Mouse (Mus musculus): ENCODE data around the gene Sephs1. TPM values are rescaled to one million over a fixed set of nuclear protein-coding genes. Genes with fewer than 3 reads are reported as not detected.
"Not testable (repeated sequence)": the region's sequence is repeated elsewhere in the genome, so short reads cannot be mapped to it uniquely, and the experiment has no call there.

Gene Sephs1
- polyA plus RNA-seq, 1 experiment from 2014 or later, result 34.3 TPM

DNA sequence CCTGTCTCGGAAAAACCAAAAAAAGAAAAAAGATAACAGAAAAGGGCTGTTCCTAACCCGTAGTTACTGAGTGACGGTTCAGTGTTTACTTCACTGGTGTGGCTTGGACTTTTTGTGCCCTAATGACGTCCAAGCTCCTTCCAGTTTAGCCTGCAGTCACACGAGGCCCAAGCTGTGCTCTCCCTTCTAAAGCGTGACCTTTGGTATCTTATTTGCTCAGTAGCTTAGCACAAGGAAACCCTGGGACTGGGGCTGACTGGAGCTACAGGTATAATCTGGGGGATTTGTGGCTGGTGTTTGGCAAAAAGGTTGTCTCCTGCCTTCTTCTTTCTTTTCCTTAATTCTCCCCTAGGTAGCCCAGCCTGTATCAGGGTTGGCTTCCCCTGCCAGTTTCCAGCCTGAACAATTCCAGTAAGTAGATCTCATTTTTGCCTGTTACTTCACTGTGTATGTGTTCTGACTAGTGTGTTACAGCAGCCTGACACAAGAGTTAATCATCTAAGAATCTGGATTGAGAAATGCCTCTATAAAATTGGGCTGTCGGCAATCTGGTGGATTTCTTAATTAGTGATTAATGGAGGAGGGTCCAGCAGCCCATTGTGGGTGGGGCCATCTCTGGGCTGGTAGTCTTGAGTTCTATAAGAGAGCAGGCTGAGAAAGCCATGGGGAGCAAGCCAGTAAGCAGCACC lies 41.3 kb downstream of the Sephs1 start:
- H3K4me1 ChIP-seq (ENCODE audit: insufficient read depth, low read depth, low read length), result peaks cover 3% of the 10 kb centered on the region; the same call in 1 of the 2 replicates
- ATAC-seq (peak; percentile 64), DNase-seq (ENCODE audit: low spot score) (peak; percentile 78)
- no peaks in the 10 kb centered on the region for H3K9me3 ChIP-seq (ENCODE audit: low read length)
- H3K4me2 ChIP-seq (replicated peaks; ENCODE audit: low read depth, low read length), result no peak overlapping the region
- H3K9ac ChIP-seq (replicated peaks; ENCODE audit: low read depth), result no peak overlapping the region
- H3K36me3 ChIP-seq (ENCODE audit: insufficient read depth, low read length), result no peaks in the 10 kb centered on the region
- TF ChIP-seq EP300 (IDR thresholded peaks at IDR 0.05) (peak; percentile 50; the same call in 1 of the 2 replicates), CTCF (IDR thresholded peaks at IDR 0.05) (no peak)
- peak overlapping the region; percentile 16 for H3K27ac ChIP-seq (ENCODE audit: low read length)
- H3K27me3 ChIP-seq (replicated peaks; ENCODE audit: insufficient read depth, low read length), result no peaks in the 10 kb centered on the region
- 33% methylated on average over 7 of the region's 7 CpGs for WGBS
- no peak overlapping the region for H3K4me3 ChIP-seq (ENCODE audit: low read depth, low read length)

DNA sequence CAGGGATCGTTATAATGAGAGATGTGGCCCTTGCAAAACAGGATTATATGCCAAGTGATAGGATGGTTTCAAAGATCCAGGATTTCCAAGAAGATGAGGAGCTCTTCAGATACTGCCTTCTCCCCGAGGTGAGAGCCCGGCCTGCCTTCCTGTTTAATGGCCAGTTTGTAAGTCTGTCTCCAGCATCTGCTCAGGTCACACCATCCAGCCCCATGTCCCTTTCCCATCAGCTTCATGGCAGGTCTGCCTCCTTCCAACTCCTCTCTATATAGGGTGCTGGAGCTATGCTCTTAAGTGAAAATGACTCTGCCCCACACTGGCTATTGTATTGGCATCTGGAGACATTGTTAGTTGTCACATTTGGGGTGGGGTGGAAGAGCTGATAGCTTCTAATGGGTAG lies 46.0 kb downstream of the Sephs1 start:
- no peak overlapping the region for H3K27ac ChIP-seq (ENCODE audit: low read length)
- 73% methylated on average over 3 of the region's 3 CpGs for WGBS
- no peak for TF ChIP-seq CTCF (IDR thresholded peaks at IDR 0.05)
- no peak for TF ChIP-seq EP300 (IDR thresholded peaks at IDR 0.05)
- no peak for DNase-seq (ENCODE audit: low spot score)
- H3K9me3 ChIP-seq (ENCODE audit: low read length), result no peaks in the 10 kb centered on the region
- no peaks in the 10 kb centered on the region for H3K36me3 ChIP-seq (ENCODE audit: insufficient read depth, low read length)
- no peak overlapping the region for H3K4me2 ChIP-seq (replicated peaks; ENCODE audit: low read depth, low read length)
- no peak for ATAC-seq
- no peak overlapping the region for H3K9ac ChIP-seq (replicated peaks; ENCODE audit: low read depth)
- no peak overlapping the region for H3K4me3 ChIP-seq (ENCODE audit: low read depth, low read length)
- H3K27me3 ChIP-seq (replicated peaks; ENCODE audit: insufficient read depth, low read length), result no peaks in the 10 kb centered on the region
- H3K4me1 ChIP-seq (ENCODE audit: insufficient read depth, low read depth, low read length), result no peaks in the 10 kb centered on the region

DNA sequence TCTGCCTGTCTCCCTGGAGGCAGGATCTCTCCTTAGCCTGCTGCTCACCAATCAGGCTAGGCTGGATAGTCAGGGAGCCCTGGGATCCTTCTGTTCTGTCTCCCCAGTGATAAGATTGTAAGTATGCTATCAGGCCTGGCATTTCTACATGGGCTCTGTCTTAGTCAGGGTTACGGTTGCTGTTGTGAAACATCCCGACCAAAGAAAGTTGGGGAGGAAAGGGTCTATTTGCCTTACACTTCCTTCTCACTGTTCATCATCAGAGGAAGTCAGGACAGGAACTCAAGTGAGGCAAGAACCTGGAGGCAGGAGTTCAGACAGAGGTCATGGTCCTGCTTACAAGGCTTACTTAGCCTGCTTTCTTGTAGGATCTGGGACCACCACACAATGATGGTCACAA lies 47.9 kb downstream of the Sephs1 start:
- DNase-seq (ENCODE audit: low spot score), result no peak
- Histone ChIP-seq H3K9ac (replicated peaks; ENCODE audit: low read depth) (no peak overlapping the region), H3K36me3 (ENCODE audit: insufficient read depth, low read length) (no peaks in the 10 kb centered on the region), H3K27me3 (replicated peaks; ENCODE audit: insufficient read depth, low read length) (no peaks in the 10 kb centered on the region), H3K9me3 (ENCODE audit: low read length) (no peaks in the 10 kb centered on the region), H3K4me1 (ENCODE audit: insufficient read depth, low read depth, low read length) (no peaks in the 10 kb centered on the region), H3K4me3 (ENCODE audit: low read depth, low read length) (no peak overlapping the region), H3K27ac (ENCODE audit: low read length) (no peak overlapping the region), H3K4me2 (replicated peaks; ENCODE audit: low read depth, low read length) (no peak overlapping the region)
- ATAC-seq, result no peak
- TF ChIP-seq EP300 (IDR thresholded peaks at IDR 0.05) (no peak), CTCF (IDR thresholded peaks at IDR 0.05) (no peak)
- WGBS, result 44% methylated on average over 2 of the region's 2 CpGs

DNA sequence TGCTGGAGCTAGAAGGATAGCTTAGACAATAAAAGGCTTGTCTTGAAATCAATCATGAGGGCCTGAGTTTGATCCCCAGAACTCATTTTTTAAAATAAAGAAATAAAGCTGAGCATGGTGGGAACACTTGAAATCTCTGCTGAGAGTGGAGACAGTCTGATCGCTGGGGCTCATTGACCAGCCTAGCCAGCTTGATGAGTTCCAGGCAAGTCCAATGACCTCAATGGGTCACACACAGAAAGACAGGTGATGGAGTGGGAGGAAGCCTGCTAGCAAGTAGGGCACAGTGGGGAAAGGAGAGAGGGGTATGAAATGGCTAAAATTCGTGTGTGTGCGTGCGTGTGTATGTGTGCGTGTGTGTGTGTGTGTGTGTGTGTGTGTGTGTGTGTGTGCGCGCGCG lies 53.2 kb downstream of the Sephs1 start:
- no peak for TF ChIP-seq EP300 (IDR thresholded peaks at IDR 0.05)
- no peak for TF ChIP-seq CTCF (IDR thresholded peaks at IDR 0.05)
- H3K9ac ChIP-seq (replicated peaks; ENCODE audit: low read depth), result no peak overlapping the region
- ATAC-seq (no peak), DNase-seq (ENCODE audit: low spot score) (no peak)
- 91% methylated on average over 9 of the region's 9 CpGs for WGBS
- H3K9me3 ChIP-seq (ENCODE audit: low read length), result no peaks in the 10 kb centered on the region
- no peak overlapping the region for H3K4me3 ChIP-seq (ENCODE audit: low read depth, low read length)
- no peaks in the 10 kb centered on the region for H3K4me1 ChIP-seq (ENCODE audit: insufficient read depth, low read depth, low read length)
- H3K27me3 ChIP-seq (replicated peaks; ENCODE audit: insufficient read depth, low read length), result no peaks in the 10 kb centered on the region
- H3K27ac ChIP-seq (ENCODE audit: low read length), result no peak overlapping the region
- peaks cover 13% of the 10 kb centered on the region; the same call in 1 of the 2 replicates for H3K36me3 ChIP-seq (ENCODE audit: insufficient read depth, low read length)
- H3K4me2 ChIP-seq (replicated peaks; ENCODE audit: low read depth, low read length), result no peak overlapping the region

DNA sequence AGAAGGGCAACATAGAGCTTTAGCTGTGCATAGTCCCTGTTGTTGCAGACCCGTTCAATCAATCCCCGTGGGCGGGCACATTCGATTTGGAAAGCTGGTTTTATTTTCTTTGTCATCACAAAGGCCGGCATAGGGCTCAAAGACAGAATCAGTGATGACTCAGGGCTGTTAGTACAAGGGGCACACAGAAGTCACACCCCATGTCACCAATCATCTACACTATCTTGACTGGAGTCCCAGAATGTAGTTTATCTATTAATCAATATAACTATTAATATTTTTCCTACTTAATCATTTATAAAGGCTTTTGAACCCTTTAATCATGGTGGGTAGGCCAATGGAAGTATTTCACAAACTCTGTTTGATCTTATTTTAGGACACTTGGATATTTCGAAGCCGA lies 56.6 kb downstream of the Sephs1 start:
- Histone ChIP-seq H3K4me2 (replicated peaks; ENCODE audit: low read depth, low read length) (no peak overlapping the region), H3K36me3 (ENCODE audit: insufficient read depth, low read length) (peaks cover 13% of the 10 kb centered on the region; the same call in 1 of the 2 replicates), H3K27ac (ENCODE audit: low read length) (no peak overlapping the region), H3K27me3 (replicated peaks; ENCODE audit: insufficient read depth, low read length) (no peaks in the 10 kb centered on the region), H3K9ac (replicated peaks; ENCODE audit: low read depth) (no peak overlapping the region), H3K4me1 (ENCODE audit: insufficient read depth, low read depth, low read length) (no peaks in the 10 kb centered on the region), H3K9me3 (ENCODE audit: low read length) (no peaks in the 10 kb centered on the region), H3K4me3 (ENCODE audit: low read depth, low read length) (no peak overlapping the region)
- ATAC-seq, result no peak
- WGBS, result 83% methylated on average over 7 of the region's 7 CpGs
- TF ChIP-seq CTCF (IDR thresholded peaks at IDR 0.05) (no peak), EP300 (IDR thresholded peaks at IDR 0.05) (no peak)
- no peak for DNase-seq (ENCODE audit: low spot score)

DNA sequence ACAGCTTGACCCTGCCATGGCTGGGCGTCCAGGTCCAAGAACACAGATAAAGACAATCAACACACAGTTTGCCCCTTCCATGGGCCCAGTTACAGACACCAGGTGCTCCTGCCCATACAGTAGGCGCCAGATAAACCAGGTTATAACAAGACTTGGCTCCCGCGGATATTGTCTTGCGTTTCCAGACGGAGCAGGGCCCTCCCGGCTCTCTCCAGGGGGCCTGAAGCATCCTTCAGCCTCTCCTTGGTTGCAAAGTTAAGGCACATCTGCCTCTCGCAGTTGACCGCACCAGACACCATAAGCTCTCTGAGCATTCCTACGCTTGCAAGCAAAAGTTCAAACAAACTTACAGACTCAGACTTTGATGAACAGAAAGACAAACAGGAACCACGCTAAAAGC lies 59.5 kb downstream of the Sephs1 start:
- 86% methylated on average over 11 of the region's 11 CpGs for WGBS
- DNase-seq (ENCODE audit: low spot score) (no peak), ATAC-seq (no peak)
- Histone ChIP-seq H3K9ac (replicated peaks; ENCODE audit: low read depth) (no peak overlapping the region), H3K27ac (ENCODE audit: low read length) (no peak overlapping the region), H3K4me1 (ENCODE audit: insufficient read depth, low read depth, low read length) (no peaks in the 10 kb centered on the region), H3K36me3 (ENCODE audit: insufficient read depth, low read length) (peaks cover 13% of the 10 kb centered on the region; the same call in 1 of the 2 replicates), H3K4me3 (ENCODE audit: low read depth, low read length) (no peak overlapping the region), H3K9me3 (ENCODE audit: low read length) (no peaks in the 10 kb centered on the region), H3K4me2 (replicated peaks; ENCODE audit: low read depth, low read length) (no peak overlapping the region), H3K27me3 (replicated peaks; ENCODE audit: insufficient read depth, low read length) (no peaks in the 10 kb centered on the region)
- TF ChIP-seq EP300 (IDR thresholded peaks at IDR 0.05), result no peak
- TF ChIP-seq CTCF (IDR thresholded peaks at IDR 0.05), result no peak

DNA sequence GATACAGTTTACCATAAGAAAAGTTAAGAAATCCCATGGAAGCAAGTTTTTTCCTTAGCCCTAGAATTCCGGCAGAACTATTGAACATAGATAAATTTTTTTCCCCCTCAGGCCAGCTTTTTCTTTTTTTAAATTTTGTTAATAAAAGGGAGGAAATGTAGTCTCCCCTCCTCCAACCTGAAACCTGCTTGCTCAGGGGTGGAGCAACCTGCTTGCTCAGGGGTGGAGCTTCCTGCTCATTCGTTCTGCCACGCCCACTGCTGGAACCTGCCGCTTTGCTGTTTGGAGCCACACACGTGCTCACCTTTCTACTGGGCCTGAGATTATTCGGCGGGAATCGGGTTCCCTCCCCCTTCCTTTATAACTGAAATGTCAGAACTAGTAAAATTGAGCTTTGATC lies 68.3 kb downstream of the Sephs1 start:
- not testable (repeated sequence) for H3K36me3 ChIP-seq (ENCODE audit: insufficient read depth, low read length); H3K27ac ChIP-seq (ENCODE audit: low read length); H3K9ac ChIP-seq (replicated peaks; ENCODE audit: low read depth); H3K27me3 ChIP-seq (replicated peaks; ENCODE audit: insufficient read depth, low read length); DNase-seq (ENCODE audit: low spot score); H3K9me3 ChIP-seq (ENCODE audit: low read length); H3K4me2 ChIP-seq (replicated peaks; ENCODE audit: low read depth, low read length); H3K4me1 ChIP-seq (ENCODE audit: insufficient read depth, low read depth, low read length); ATAC-seq; H3K4me3 ChIP-seq (ENCODE audit: low read depth, low read length)
- WGBS, result 74% methylated on average over 5 of the region's 8 CpGs
